Mouse (Mus musculus) cerebellum, postnatal 36 days (tissue): ENCODE measurements at regions not wholly inside any gene's neighbourhood (a gene's known extent, or its start where the extent isn't known, plus 50 kb on each side); places are given as distances from the start of the nearest gene placed in this dataset.

ENCODE experiments used
- DNase-seq, 2 experiments: peaks; one replicate each; pipeline ENCODE4 v3.0.0; 2021 to 2022; ENCODE audit warnings: mixed read lengths in 2 of 2

GRCm38 (mm10) chr2:81407372-81407771 lies 645.6 kb upstream of the Zfp804a start:
- DNase-seq: no peak

GRCm38 (mm10) chr2:81411751-81412150 lies 641.3 kb upstream of the Zfp804a start:
- no peak for DNase-seq

GRCm38 (mm10) chr2:81431411-81431810 lies 621.6 kb upstream of the Zfp804a start:
- DNase-seq: no peak

GRCm38 (mm10) chr2:81439082-81439481 lies 613.9 kb upstream of the Zfp804a start:
- no peak for DNase-seq

- DNase-seq: no peak
Observed at GRCm38 (mm10) chr2:81440929-81441328, 612.1 kb upstream of the Zfp804a start.

GRCm38 (mm10) chr2:81450514-81450913 lies 602.5 kb upstream of the Zfp804a start:
- DNase-seq: no peak

GRCm38 (mm10) chr2:81488821-81489220 lies 564.2 kb upstream of the Zfp804a start:
- DNase-seq: no peak

- DNase-seq: no peak
Observed at GRCm38 (mm10) chr2:81506985-81507384, 546.0 kb upstream of the Zfp804a start.

- DNase-seq: no peak
Observed at GRCm38 (mm10) chr2:81513030-81513579, 539.9 kb upstream of the Zfp804a start.

- DNase-seq: no peak
Observed at GRCm38 (mm10) chr2:81538111-81538510, 514.9 kb upstream of the Zfp804a start.

- DNase-seq: peak; percentile 38 to 44
Observed at GRCm38 (mm10) chr2:81549158-81549557, 503.9 kb upstream of the Zfp804a start.

- DNase-seq: no peak
Observed at GRCm38 (mm10) chr2:81582111-81582510, 470.9 kb upstream of the Zfp804a start.
